Mouse (Mus musculus) limb, embryonic 13.5 days (tissue): Measurements from ENCODE around the gene Acap2. TPM values are rescaled to one million over a fixed set of nuclear protein-coding genes. Genes with fewer than 3 reads are reported as not detected.
A peak's percentile ranks its signal among the peaks of the same experiment; 100 is the strongest.

Experiments
- ATAC-seq: fragments of 200-750 bp; cut with Nextera tagmentation; 2 replicates; pipeline ENCODE4 v1.8.0; 2017; ENCODE audit warnings: low read depth, moderate number of reproducible peaks, moderate TSS enrichment; ENCODE audit not compliant: low FRiP score
- H3K27ac ChIP-seq: fragments of 300-500 bp; sonication (generic); 2 replicates; pipeline ENCODE4 v1.5.1; 2015; ENCODE audit warnings: inconsistent platforms, mild to moderate bottlenecking, moderate library complexity
- H3K27me3 ChIP-seq: fragments of 300-500 bp; sonication (generic); 2 replicates; pipeline ENCODE4 v1.6.1; 2015; ENCODE audit warnings: mild to moderate bottlenecking, inconsistent platforms
- H3K36me3 ChIP-seq: fragments of 300-500 bp; sonication (generic); 2 replicates; pipeline ENCODE4 v1.6.1; 2015; ENCODE audit warnings: inconsistent platforms, mild to moderate bottlenecking, moderate library complexity
- H3K4me1 ChIP-seq: fragments of 300-500 bp; sonication (generic); 2 replicates; pipeline ENCODE4 v1.6.1; 2015; ENCODE audit warnings: inconsistent platforms
- H3K4me2 ChIP-seq: fragments of 300-500 bp; sonication (generic); replicated peaks from 2 replicates; pipeline ENCODE4 v1.6.1; 2015; ENCODE audit warnings: inconsistent platforms, mild to moderate bottlenecking, moderate library complexity
- H3K4me3 ChIP-seq: fragments of 300-500 bp; sonication (generic); 2 replicates; pipeline ENCODE4 v1.5.1; 2015; ENCODE audit warnings: moderate library complexity, mild to moderate bottlenecking, inconsistent platforms
- H3K9ac ChIP-seq: fragments of 300-500 bp; sonication (generic); 2 replicates; pipeline ENCODE4 v1.6.1; 2015; ENCODE audit warnings: mild to moderate bottlenecking, inconsistent platforms
- H3K9me3 ChIP-seq: fragments of 300-500 bp; sonication (generic); 2 replicates; pipeline ENCODE4 v1.6.1; 2016; ENCODE audit warnings: inconsistent platforms
- WGBS: fragments of 180-500 bp; shearing (Covaris S2); methylation state at CpG from one replicate; pipeline ENCODE4 v1.1.7; 2015; 5-methylcytosine and 5-hydroxymethylcytosine counted together
- polyA plus RNA-seq: library from polyadenylated mRNA; unstranded; fragments of >200 nt; fragmentation: Nextera tagmentation; extraction: Ambion mirVana; gene quantifications from 2 replicates; pipeline ENCODE4 v1.2.1, GENCODE M21; 2015

Acap2 gene
- polyA plus RNA-seq, 1 experiment from 2014 or later = 20.9 TPM

DNA sequence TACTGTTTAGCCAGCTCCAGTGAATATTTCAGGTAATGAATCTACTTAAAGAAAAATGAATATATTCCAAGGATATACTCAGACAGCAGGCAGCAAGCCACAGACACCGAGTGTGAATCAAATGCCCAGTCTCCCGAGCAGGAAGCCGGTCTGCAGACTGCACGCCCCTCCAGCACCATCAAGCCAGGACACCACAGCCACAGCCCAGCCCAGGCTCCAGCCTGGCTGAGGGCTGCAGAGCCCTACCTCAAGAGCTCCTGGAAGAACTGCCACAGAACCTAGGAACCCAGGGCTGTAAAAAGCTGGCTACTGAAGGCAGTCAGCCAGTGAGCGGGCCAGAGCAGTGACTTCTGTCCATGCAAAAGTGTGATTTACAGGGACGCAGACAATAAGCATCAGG, 148.2 kb downstream of the Acap2 start:
- 61% methylated on average over 6 of the region's 6 CpGs for WGBS
- H3K27ac ChIP-seq = no peak overlapping the region
- H3K9ac ChIP-seq = no peak overlapping the region

GRCm38 (mm10) chr16:31052177-31052726, 148.8 kb downstream of the Acap2 start:
- 0 out of 2 replicates have a peak, but pooled peaks cover 4% of the 10 kb centered on the region for H3K36me3 ChIP-seq
- no peak overlapping the region for H3K27ac ChIP-seq
- H3K4me2 ChIP-seq = no peak overlapping the region
- no peak overlapping the region for H3K9ac ChIP-seq
- no peak overlapping the region for H3K4me3 ChIP-seq
- ATAC-seq = no peak
- 75% methylated on average over 7 of the region's 7 CpGs for WGBS
- H3K27me3 ChIP-seq = no peaks in the 10 kb centered on the region
- H3K9me3 ChIP-seq = no peaks in the 10 kb centered on the region
- H3K4me1 ChIP-seq = peaks cover 13% of the 10 kb centered on the region

More for the DNA sequence above, 148.2 kb downstream of the Acap2 start:
- Histone ChIP-seq H3K4me3 (no peak overlapping the region), H3K4me2 (no peak overlapping the region), H3K4me1 (peaks cover 8% of the 10 kb centered on the region), H3K27me3 (no peaks in the 10 kb centered on the region), H3K36me3 (0 out of 2 replicates have a peak, but pooled peaks cover 4% of the 10 kb centered on the region), H3K9me3 (no peaks in the 10 kb centered on the region)
- no peak for ATAC-seq

- no peak overlapping the region for H3K4me2 ChIP-seq
- H3K27me3 ChIP-seq = no peaks in the 10 kb centered on the region
- H3K4me1 ChIP-seq = peaks cover 17% of the 10 kb centered on the region
- ATAC-seq = no peak
- H3K9ac ChIP-seq = no peak overlapping the region
- H3K36me3 ChIP-seq = 0 out of 2 replicates have a peak, but pooled peaks cover 4% of the 10 kb centered on the region
- no peak overlapping the region for H3K27ac ChIP-seq
- WGBS = 90% methylated on average over 7 of the region's 7 CpGs
- H3K9me3 ChIP-seq = no peaks in the 10 kb centered on the region
- no peak overlapping the region for H3K4me3 ChIP-seq
Observed at GRCm38 (mm10) chr16:31050701-31051100, 150.3 kb downstream of the Acap2 start.

- no peak for ATAC-seq
- H3K27me3 ChIP-seq = no peaks in the 10 kb centered on the region
- peaks cover 17% of the 10 kb centered on the region for H3K4me1 ChIP-seq
- no peak overlapping the region for H3K4me2 ChIP-seq
- H3K9ac ChIP-seq = no peak overlapping the region
- H3K4me3 ChIP-seq = no peak overlapping the region
- H3K27ac ChIP-seq = no peak overlapping the region
- 0 out of 2 replicates have a peak, but pooled peaks cover 4% of the 10 kb centered on the region for H3K36me3 ChIP-seq
- 36% methylated on average over 6 of the region's 6 CpGs for WGBS
- H3K9me3 ChIP-seq = no peaks in the 10 kb centered on the region
Observed at GRCm38 (mm10) chr16:31048194-31048593, 152.9 kb downstream of the Acap2 start.

- H3K27me3 ChIP-seq = no peaks in the 10 kb centered on the region
- peak; percentile 48 for ATAC-seq
- 0 out of 2 replicates have a peak overlapping the region, but pooled peaks have one; percentile 12 for H3K27ac ChIP-seq
- H3K36me3 ChIP-seq = 0 out of 2 replicates have a peak, but pooled peaks cover 4% of the 10 kb centered on the region
- 72% methylated on average over 10 of the region's 10 CpGs for whole genome bisulfite sequencing
- H3K9ac ChIP-seq = no peak overlapping the region
- no peak overlapping the region for H3K4me2 ChIP-seq
- no peak overlapping the region for H3K4me3 ChIP-seq
- no peaks in the 10 kb centered on the region for H3K9me3 ChIP-seq
- peaks cover 17% of the 10 kb centered on the region for H3K4me1 ChIP-seq
Observed at GRCm38 (mm10) chr16:31047186-31047898, 153.7 kb downstream of the Acap2 start.

DNA sequence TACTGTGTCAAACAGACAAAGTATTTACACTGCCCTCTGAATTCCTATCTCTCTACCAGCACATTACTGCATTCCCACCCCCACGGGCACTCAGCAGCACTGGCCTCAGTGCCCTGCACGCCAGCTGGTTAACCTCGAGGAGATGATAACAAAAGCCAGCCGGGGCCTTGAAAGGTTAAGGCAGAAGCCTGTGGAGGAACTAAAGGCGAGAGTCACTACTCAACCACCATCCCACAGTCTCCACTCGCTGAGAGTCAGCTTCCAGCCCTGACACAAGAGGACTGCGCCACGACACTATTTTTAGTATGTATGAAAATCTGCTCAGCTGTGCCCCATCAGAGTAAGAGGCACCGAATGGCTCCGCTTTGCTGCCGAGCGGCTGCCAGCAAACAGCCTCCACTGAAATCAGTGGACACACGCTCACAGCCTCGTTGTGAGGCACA, 154.8 kb downstream of the Acap2 start:
- H3K36me3 ChIP-seq = 0 out of 2 replicates have a peak, but pooled peaks cover 4% of the 10 kb centered on the region
- ATAC-seq = no peak
- no peak overlapping the region for H3K9ac ChIP-seq
- no peak overlapping the region for H3K27ac ChIP-seq
- H3K4me3 ChIP-seq = no peak overlapping the region
- no peak overlapping the region for H3K4me2 ChIP-seq
- peaks cover 17% of the 10 kb centered on the region for H3K4me1 ChIP-seq
- WGBS = 61% methylated on average over 14 of the region's 14 CpGs
- no peaks in the 10 kb centered on the region for H3K27me3 ChIP-seq
- H3K9me3 ChIP-seq = no peaks in the 10 kb centered on the region

- H3K27ac ChIP-seq = no peak overlapping the region
- no peak overlapping the region for H3K4me2 ChIP-seq
- H3K36me3 ChIP-seq = 0 out of 2 replicates have a peak, but pooled peaks cover 4% of the 10 kb centered on the region
- no peaks in the 10 kb centered on the region for H3K9me3 ChIP-seq
- H3K4me3 ChIP-seq = no peak overlapping the region
- H3K4me1 ChIP-seq = peaks cover 25% of the 10 kb centered on the region
- ATAC-seq = no peak
- 69% methylated on average over 5 of the region's 5 CpGs for WGBS
- no peaks in the 10 kb centered on the region for H3K27me3 ChIP-seq
- H3K9ac ChIP-seq = no peak overlapping the region
Observed at GRCm38 (mm10) chr16:31045211-31045610, 155.8 kb downstream of the Acap2 start.

GRCm38 (mm10) chr16:31043136-31043535, 157.9 kb downstream of the Acap2 start:
- 89% methylated on average over 5 of the region's 5 CpGs for WGBS
- no peaks in the 10 kb centered on the region for H3K9me3 ChIP-seq
- H3K4me2 ChIP-seq = no peak overlapping the region
- H3K9ac ChIP-seq = no peak overlapping the region
- no peaks in the 10 kb centered on the region for H3K27me3 ChIP-seq
- no peak overlapping the region for H3K27ac ChIP-seq
- no peak for ATAC-seq
- no peak overlapping the region for H3K4me3 ChIP-seq
- peaks cover 31% of the 10 kb centered on the region for H3K4me1 ChIP-seq
- no peaks in the 10 kb centered on the region for H3K36me3 ChIP-seq

Other genes starting within 250 kb of the Acap2 start
- gene Xxylt1, start 119.8 kb downstream of the Acap2 start, polyA plus RNA-seq = 17.9 and 18.3 TPM in 2 replicates
- 67.3 and 73.6 TPM in 2 replicates for gene Ppp1r2, start 74.0 kb upstream of the Acap2 start, polyA plus RNA-seq
- gene Apod, start 113.6 kb upstream of the Acap2 start, polyA plus RNA-seq = 34.7 and 36.0 TPM in 2 replicates
- 22.3 and 25.0 TPM in 2 replicates for gene Bdh1, start 221.0 kb upstream of the Acap2 start, polyA plus RNA-seq